Comparison of ENCODE assay signal across 24 mouse cellular contexts in the genomic region with DNA sequence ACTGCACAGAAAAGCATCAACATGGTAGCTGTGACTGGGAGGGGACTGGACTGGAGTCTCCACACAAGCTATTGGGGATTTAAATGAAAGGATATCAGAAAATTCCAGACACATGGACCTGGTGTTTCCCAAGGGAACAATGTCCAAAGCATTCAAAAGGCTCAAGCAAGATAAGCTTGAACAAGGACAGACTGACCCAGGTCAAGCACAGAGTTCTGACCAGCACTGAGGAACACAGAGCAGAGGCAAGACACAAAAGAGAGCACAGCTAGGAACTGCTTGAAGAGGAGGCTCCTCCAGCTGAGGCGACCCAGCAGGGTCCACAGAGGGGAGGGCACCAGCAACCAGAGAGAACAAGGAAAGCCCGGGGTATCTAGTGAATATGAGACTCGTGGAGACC.
A peak's percentile ranks its signal among the peaks of the same experiment; 100 is the strongest.
DNase-seq lines count a peak whose midpoint lies in the region; ATAC-seq and TF ChIP-seq lines count a peak whose summit lies in the region.
"Had no signal": no experiment of that assay in that cellular context is flagged by ENCODE, and none has a peak within 500 bp of the region (broad histone marks: within the 10 kb centered on the region; RNA-seq: fewer than 3 reads in every experiment).

No protein-coding gene starts in this region.

- no peak overlapping the region for H3K4me2 ChIP-seq in hindbrain, embryonic 11.5 days (replicated peaks; ENCODE audit: low read depth, low read length)
- peak overlapping the region; percentile 6; the same call in 1 of the 2 replicates for H3K4me2 ChIP-seq in liver, embryonic 14.5 days (ENCODE audit: low read depth)
- no peak overlapping the region for H3K4me2 ChIP-seq in liver, postnatal 0 days (ENCODE audit: low read depth, low read length)
- H3K4me2 ChIP-seq in liver, embryonic 15.5 days: 0 out of 2 replicates have a peak overlapping the region, but pooled peaks have one; percentile 11
- H3K4me2 ChIP-seq: forebrain, embryonic 13.5 days; heart, embryonic 11.5 days; hindbrain, embryonic 12.5 days; hindbrain, embryonic 15.5 days had no signal

- no peak for ATAC-seq in hindbrain, embryonic 11.5 days (ENCODE audit: low FRiP score)
- ATAC-seq in liver, embryonic 14.5 days (ENCODE audit: insufficient read depth): no peak
- no peak for ATAC-seq in liver, postnatal 0 days
- no peak for ATAC-seq in liver, embryonic 15.5 days (ENCODE audit: insufficient read depth)
- ATAC-seq: forebrain, embryonic 13.5 days; forebrain, embryonic 16.5 days; Patski had no signal

- H3K9me3 ChIP-seq in hindbrain, embryonic 10.5 days: no peaks in the 10 kb centered on the region
- no peaks in the 10 kb centered on the region for H3K9me3 ChIP-seq in hindbrain, embryonic 11.5 days (ENCODE audit: control insufficient read depth, low read length)
- no peaks in the 10 kb centered on the region for H3K9me3 ChIP-seq in liver, embryonic 14.5 days (ENCODE audit: control insufficient read depth, low read length)
- no peaks in the 10 kb centered on the region for H3K9me3 ChIP-seq in liver, postnatal 0 days (ENCODE audit: low read length)
- no peaks in the 10 kb centered on the region for H3K9me3 ChIP-seq in liver, embryonic 15.5 days (replicated peaks)
- H3K9me3 ChIP-seq: forebrain, embryonic 10.5 days; forebrain, embryonic 13.5 days; G1E; hindbrain, embryonic 12.5 days; hindbrain, embryonic 15.5 days had no signal

- WGBS in hindbrain, embryonic 10.5 days: 45% methylated on average over 3 of the region's 3 CpGs
- WGBS in hindbrain, embryonic 11.5 days: 58% methylated on average over 3 of the region's 3 CpGs
- WGBS in liver, embryonic 14.5 days (ENCODE audit: insufficient replicate concordance): 62% methylated on average over 3 of the region's 3 CpGs
- 81% methylated on average over 3 of the region's 3 CpGs for WGBS in liver, postnatal 0 days (ENCODE audit: insufficient replicate concordance)
- WGBS in liver, embryonic 15.5 days (ENCODE audit: insufficient replicate concordance): 49% methylated on average over 3 of the region's 3 CpGs

- no peak overlapping the region for H3K4me3 ChIP-seq in hindbrain, embryonic 10.5 days
- H3K4me3 ChIP-seq in hindbrain, embryonic 11.5 days (ENCODE audit: low read depth, low read length): no peak overlapping the region
- H3K4me3 ChIP-seq in liver, embryonic 14.5 days (ENCODE audit: insufficient read depth in 1 of 2, low read depth in 2 of 2, low read length in 2 of 2): no peak overlapping the region
- H3K4me3 ChIP-seq in liver, postnatal 0 days (ENCODE audit: low read depth, low read length): no peak overlapping the region
- H3K4me3 ChIP-seq in liver, embryonic 15.5 days (replicated peaks): no peak overlapping the region
- H3K4me3 ChIP-seq: forebrain, embryonic 10.5 days; forebrain, embryonic 13.5 days; heart, adult 2 months; hindbrain, embryonic 12.5 days; hindbrain, embryonic 15.5 days had no signal

- TF ChIP-seq EP300 in liver, embryonic 14.5 days (IDR thresholded peaks at IDR 0.05; ENCODE audit: low read depth): no peak
- no peak for TF ChIP-seq EP300 in liver, postnatal 0 days (IDR thresholded peaks at IDR 0.05; ENCODE audit: low read depth)

- no peak for DNase-seq in hindbrain, embryonic 10.5 days (ENCODE audit: low spot score)
- no peak for DNase-seq in hindbrain, embryonic 11.5 days (ENCODE audit: low spot score)
- no peak for DNase-seq in liver, embryonic 14.5 days (ENCODE audit: low read depth in 3 of 3, low spot score in 3 of 3)
- DNase-seq in liver, postnatal 0 days: no peak
- no peak for DNase-seq in testis, postnatal 14 days (ENCODE audit: low spot score)
- DNase-seq: adrenal gland, postnatal 10 days; adrenal gland, postnatal 36 days; B cell, adult 2 months; cerebellum, adult 18-20 months; cerebellum, adult 9-10 months; cerebellum, postnatal 14 days; gastrocnemius, postnatal 10 days; gastrocnemius, postnatal 36 days; heart, adult 2 months had no signal

- H3K27ac ChIP-seq in hindbrain, embryonic 10.5 days: 0 out of 2 replicates have a peak overlapping the region, but pooled peaks have one; percentile 30
- H3K27ac ChIP-seq in hindbrain, embryonic 11.5 days (ENCODE audit: low read depth, low read length): no peak overlapping the region
- H3K27ac ChIP-seq in liver, embryonic 14.5 days: peak overlapping the region; percentile 25
- H3K27ac ChIP-seq in liver, postnatal 0 days (ENCODE audit: low read depth): no peak overlapping the region
- peak overlapping the region; percentile 35; the same call in 1 of the 2 replicates for H3K27ac ChIP-seq in liver, embryonic 15.5 days (replicated peaks)
- H3K27ac ChIP-seq: forebrain, embryonic 10.5 days; forebrain, embryonic 13.5 days; heart, adult 2 months; hindbrain, embryonic 12.5 days; hindbrain, embryonic 15.5 days had no signal

- H3K36me3 ChIP-seq in hindbrain, embryonic 10.5 days: peaks cover 11% of the 10 kb centered on the region; the same call in 1 of the 2 replicates
- H3K36me3 ChIP-seq in hindbrain, embryonic 11.5 days (ENCODE audit: control insufficient read depth, insufficient read depth, low read length): no peaks in the 10 kb centered on the region
- no peaks in the 10 kb centered on the region for H3K36me3 ChIP-seq in liver, embryonic 14.5 days (replicated peaks; ENCODE audit: control insufficient read depth, insufficient read depth, low read depth)
- peaks cover 5% of the 10 kb centered on the region for H3K36me3 ChIP-seq in liver, postnatal 0 days (replicated peaks; ENCODE audit: insufficient read depth, low read length)
- H3K36me3 ChIP-seq in liver, embryonic 15.5 days (replicated peaks): no peaks in the 10 kb centered on the region
- H3K36me3 ChIP-seq: hindbrain, embryonic 12.5 days; hindbrain, embryonic 15.5 days had no signal

- no peaks in the 10 kb centered on the region for H3K27me3 ChIP-seq in hindbrain, embryonic 10.5 days (ENCODE audit: insufficient read depth, poor library complexity, severe bottlenecking)
- no peaks in the 10 kb centered on the region for H3K27me3 ChIP-seq in hindbrain, embryonic 11.5 days (ENCODE audit: control insufficient read depth, insufficient read depth, low read length)
- no peaks in the 10 kb centered on the region for H3K27me3 ChIP-seq in liver, embryonic 14.5 days (ENCODE audit: control insufficient read depth, insufficient read depth, low read length)
- H3K27me3 ChIP-seq in liver, postnatal 0 days (ENCODE audit: insufficient read depth, low read length): no peaks in the 10 kb centered on the region
- no peaks in the 10 kb centered on the region for H3K27me3 ChIP-seq in liver, embryonic 15.5 days
- H3K27me3 ChIP-seq: CH12.LX; forebrain, embryonic 13.5 days; hindbrain, embryonic 12.5 days; hindbrain, embryonic 15.5 days; Patski had no signal

- H3K4me1 ChIP-seq in hindbrain, embryonic 10.5 days (replicated peaks): peaks cover 33% of the 10 kb centered on the region
- H3K4me1 ChIP-seq in hindbrain, embryonic 11.5 days (replicated peaks; ENCODE audit: control insufficient read depth, insufficient read depth, low read length): no peaks in the 10 kb centered on the region
- peaks cover 44 to 52% of the 10 kb centered on the region in 2 experiments for H3K4me1 ChIP-seq in liver, embryonic 14.5 days (replicated peaks; ENCODE audit: control insufficient read depth in 2 of 2, insufficient read depth in 2 of 2, low read length in 1 of 2)
- peaks cover 39% of the 10 kb centered on the region for H3K4me1 ChIP-seq in liver, postnatal 0 days (ENCODE audit: insufficient read depth)
- H3K4me1 ChIP-seq in liver, embryonic 15.5 days (replicated peaks): peaks cover 70% of the 10 kb centered on the region

- TF ChIP-seq CTCF in liver, embryonic 14.5 days (IDR thresholded peaks at IDR 0.05; ENCODE audit: low read depth): no peak
- TF ChIP-seq CTCF in liver, postnatal 0 days (IDR thresholded peaks at IDR 0.05; ENCODE audit: low read depth): no peak

- H3K9ac ChIP-seq in hindbrain, embryonic 11.5 days (ENCODE audit: low read depth, low read length): no peak overlapping the region
- H3K9ac ChIP-seq in liver, embryonic 14.5 days (replicated peaks): no peak overlapping the region
- H3K9ac ChIP-seq in liver, postnatal 0 days (replicated peaks): no peak overlapping the region
- no peak overlapping the region for H3K9ac ChIP-seq in liver, embryonic 15.5 days
- H3K9ac ChIP-seq: forebrain, embryonic 13.5 days; hindbrain, embryonic 12.5 days; hindbrain, embryonic 15.5 days had no signal

Comparison
In these comparisons a context has a peak if more than half of its experiments do, and no peak if none do; other contexts are left out.
1. H3K27ac ChIP-seq: peak in hindbrain, embryonic 10.5 days (single experiment), liver, embryonic 14.5 days (single experiment) and liver, embryonic 15.5 days (single experiment); none in hindbrain, embryonic 11.5 days (single experiment) and liver, postnatal 0 days (single experiment).
2. H3K4me2 ChIP-seq: peak in liver, embryonic 14.5 days (single experiment) and liver, embryonic 15.5 days (single experiment); none in hindbrain, embryonic 11.5 days (single experiment) and liver, postnatal 0 days (single experiment).